Mouse (Mus musculus) erythroblast, embryonic 14.5 days (primary cell): ENCODE measurements around the gene Nab2. TPM values are rescaled to one million over a fixed set of nuclear protein-coding genes. Genes with fewer than 3 reads are reported as not detected.

Experiments used
- H3K27me3 ChIP-seq: 2 replicates; pipeline ENCODE4 v1.6.1; 2012; ENCODE audit warnings: inconsistent platforms; ENCODE audit not compliant: control insufficient read depth
- H3K36me3 ChIP-seq: 2 replicates; pipeline ENCODE4 v1.6.1; 2012; ENCODE audit warnings: mild to moderate bottlenecking, inconsistent platforms; ENCODE audit not compliant: control insufficient read depth
- H3K4me1 ChIP-seq: 2 replicates; pipeline ENCODE4 v1.6.1; 2012; ENCODE audit warnings: inconsistent platforms; ENCODE audit not compliant: control insufficient read depth
- H3K4me3 ChIP-seq: replicated peaks from 2 replicates; pipeline ENCODE3; 2012; ENCODE audit warnings: moderate library complexity, mild to moderate bottlenecking, inconsistent platforms
- H3K9me3 ChIP-seq: 2 replicates; pipeline ENCODE4 v1.6.1; 2012; ENCODE audit warnings: low read length, inconsistent platforms, mixed read lengths; ENCODE audit not compliant: control insufficient read depth
- GATA1 ChIP-seq: IDR thresholded peaks from 2 replicates; pipeline ENCODE4 v1.6.1; 2012; ENCODE audit warnings: low read length, inconsistent platforms, mixed read lengths
- TAL1 ChIP-seq: IDR thresholded peaks from 3 replicates; pipeline ENCODE4 v1.6.1; 2012; ENCODE audit warnings: low read length, inconsistent platforms, mixed read lengths
- polyA plus RNA-seq: library from polyadenylated mRNA; stranded (reverse); fragments of >175 nt; gene quantifications from 2 replicates; pipeline ENCODE4 v1.2.3, GENCODE M21; 2012

The Nab2 gene
- polyA plus RNA-seq, 1 experiment = 0.08 TPM

GRCm38 (mm10) chr10:127698966-127699365 is 30.6 kb upstream of the Nab2 start:
- no peaks in the 10 kb centered on the region for H3K9me3 ChIP-seq
- no peaks in the 10 kb centered on the region for H3K27me3 ChIP-seq
- H3K4me3 ChIP-seq = no peak overlapping the region
- TF ChIP-seq GATA1 (no peak), TAL1 (no peak)
- H3K36me3 ChIP-seq = peaks cover 61% of the 10 kb centered on the region
- H3K4me1 ChIP-seq = peaks cover 18% of the 10 kb centered on the region

DNA sequence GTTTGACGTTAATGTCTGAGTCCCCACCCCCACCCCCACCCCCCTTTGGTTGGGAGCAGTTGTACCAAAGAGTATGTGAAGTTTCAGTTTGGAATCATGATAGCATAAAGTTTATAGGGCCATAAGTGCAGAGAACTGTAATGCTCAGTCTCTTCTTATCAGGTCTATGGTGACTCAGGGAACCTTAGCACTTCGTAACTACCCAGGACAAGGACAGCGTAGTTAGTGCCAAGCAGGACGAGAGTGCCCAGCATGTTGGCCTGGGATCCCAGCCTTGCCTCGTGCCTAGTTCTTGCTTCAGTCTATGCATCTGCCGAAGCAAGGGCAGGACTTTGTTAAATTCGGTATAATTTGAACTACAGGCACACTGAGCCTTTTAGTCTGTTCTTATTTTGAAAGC is 27.4 kb upstream of the Nab2 start:
- H3K9me3 ChIP-seq = no peaks in the 10 kb centered on the region
- no peak for TF ChIP-seq TAL1
- TF ChIP-seq GATA1 = no peak
- no peak overlapping the region for H3K4me3 ChIP-seq
- H3K4me1 ChIP-seq = peaks cover 16% of the 10 kb centered on the region
- H3K36me3 ChIP-seq = peaks cover 88% of the 10 kb centered on the region
- no peaks in the 10 kb centered on the region for H3K27me3 ChIP-seq

- peaks cover 91% of the 10 kb centered on the region for H3K36me3 ChIP-seq
- H3K4me1 ChIP-seq = peaks cover 16% of the 10 kb centered on the region
- no peaks in the 10 kb centered on the region for H3K9me3 ChIP-seq
- no peak overlapping the region for H3K4me3 ChIP-seq
- TF ChIP-seq GATA1 (no peak), TAL1 (no peak)
- no peaks in the 10 kb centered on the region for H3K27me3 ChIP-seq
These were observed 26.3 kb upstream of the Nab2 start for GRCm38 (mm10) chr10:127694636-127695035.

DNA sequence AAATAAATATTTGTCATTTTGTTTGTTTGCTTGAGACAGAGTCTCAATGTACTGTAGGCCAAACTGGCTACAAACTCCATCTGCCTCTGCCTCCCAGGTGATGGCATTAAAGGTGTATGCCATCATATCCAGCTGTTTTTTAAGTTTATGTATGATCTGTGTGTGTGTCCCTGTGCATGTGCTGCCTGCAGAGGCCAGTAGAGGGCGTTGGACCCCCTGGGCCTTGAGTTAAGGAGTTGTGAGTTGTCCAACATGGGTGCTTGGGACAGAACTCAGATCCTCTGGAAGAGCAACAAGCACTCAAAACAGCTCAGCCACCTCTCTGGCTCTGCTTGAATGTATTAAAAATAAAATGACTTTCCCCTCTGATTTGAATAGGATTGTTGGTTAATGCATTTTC is 22.7 kb upstream of the Nab2 start:
- TF ChIP-seq TAL1 = no peak
- TF ChIP-seq GATA1 = no peak
- H3K27me3 ChIP-seq = no peaks in the 10 kb centered on the region
- H3K4me3 ChIP-seq = no peak overlapping the region
- no peaks in the 10 kb centered on the region for H3K9me3 ChIP-seq
- peaks cover 74% of the 10 kb centered on the region for H3K36me3 ChIP-seq
- H3K4me1 ChIP-seq = peaks cover 16% of the 10 kb centered on the region

DNA sequence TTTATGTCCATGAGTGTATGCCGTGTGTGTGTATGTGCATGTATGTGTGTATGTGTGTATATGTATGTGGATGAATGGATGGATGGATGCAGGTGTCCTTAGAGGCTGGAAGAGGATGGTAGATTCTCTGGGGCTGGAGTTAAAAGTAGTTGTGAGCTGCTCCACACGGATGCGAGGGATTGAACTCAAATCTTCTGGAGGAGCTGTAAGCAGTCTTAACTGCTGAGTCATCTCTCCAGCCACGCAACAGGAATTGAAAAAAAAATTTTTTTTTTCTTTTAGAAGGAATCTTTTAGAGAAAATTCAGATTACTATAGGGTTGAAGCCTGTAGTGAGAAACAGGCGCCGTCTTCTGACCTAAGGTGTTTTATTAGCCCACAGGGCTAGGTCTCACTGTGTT is 14.5 kb upstream of the Nab2 start:
- H3K4me3 ChIP-seq = no peak overlapping the region
- no peaks in the 10 kb centered on the region for H3K9me3 ChIP-seq
- H3K4me1 ChIP-seq = peaks cover 21% of the 10 kb centered on the region
- H3K36me3 ChIP-seq = peaks cover 24% of the 10 kb centered on the region
- TF ChIP-seq GATA1 = no peak
- TF ChIP-seq TAL1 = no peak
- H3K27me3 ChIP-seq = no peaks in the 10 kb centered on the region

DNA sequence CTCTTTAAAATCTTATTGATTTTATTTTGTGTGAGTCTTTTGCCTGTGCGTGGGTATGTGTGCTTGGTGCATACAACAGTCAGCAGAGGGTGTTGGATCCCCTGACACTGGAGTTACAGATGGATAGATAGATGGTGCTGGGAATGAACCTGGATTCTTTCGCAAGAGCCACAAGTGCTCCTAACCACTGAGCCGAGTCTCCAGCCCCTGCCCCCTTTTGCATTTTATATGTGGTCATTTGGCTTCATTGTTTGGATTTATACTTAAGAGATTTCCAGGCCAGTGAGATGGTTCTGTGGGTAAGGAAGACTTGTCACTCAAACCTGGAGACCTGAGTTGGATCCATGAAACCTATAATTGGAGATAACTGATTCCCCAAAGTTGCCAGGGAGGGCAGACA is 11.5 kb upstream of the Nab2 start:
- TF ChIP-seq GATA1 (no peak), TAL1 (no peak)
- H3K9me3 ChIP-seq = no peaks in the 10 kb centered on the region
- peaks cover 33% of the 10 kb centered on the region for H3K4me1 ChIP-seq
- H3K27me3 ChIP-seq = no peaks in the 10 kb centered on the region
- H3K36me3 ChIP-seq = peaks cover 20% of the 10 kb centered on the region
- no peak overlapping the region for H3K4me3 ChIP-seq

DNA sequence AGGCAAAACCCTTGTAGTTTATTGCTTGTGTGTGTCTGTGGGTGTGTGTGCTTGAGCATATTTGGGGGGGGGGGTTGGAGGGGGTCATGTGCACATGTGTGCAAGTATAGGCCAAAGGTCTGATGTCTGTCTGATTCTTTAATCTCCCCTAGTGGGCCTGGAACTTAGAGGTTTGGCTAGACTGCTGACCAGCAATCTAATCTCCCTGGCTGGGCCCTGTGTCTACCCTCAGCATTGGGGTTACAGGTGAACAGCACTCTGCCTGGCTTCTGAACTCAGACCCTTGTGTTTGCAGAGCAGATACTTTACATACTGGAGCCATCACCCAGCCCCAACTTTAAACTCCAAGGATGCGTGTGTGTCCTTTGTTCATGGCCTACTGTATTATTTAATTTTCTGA is 10.8 kb upstream of the Nab2 start:
- Histone ChIP-seq H3K4me3 (no peak overlapping the region), H3K27me3 (no peaks in the 10 kb centered on the region), H3K36me3 (peaks cover 20% of the 10 kb centered on the region), H3K9me3 (peaks cover 2% of the 10 kb centered on the region; the same call in 1 of the 2 replicates), H3K4me1 (peaks cover 34% of the 10 kb centered on the region)
- no peak for TF ChIP-seq TAL1
- no peak for TF ChIP-seq GATA1

DNA sequence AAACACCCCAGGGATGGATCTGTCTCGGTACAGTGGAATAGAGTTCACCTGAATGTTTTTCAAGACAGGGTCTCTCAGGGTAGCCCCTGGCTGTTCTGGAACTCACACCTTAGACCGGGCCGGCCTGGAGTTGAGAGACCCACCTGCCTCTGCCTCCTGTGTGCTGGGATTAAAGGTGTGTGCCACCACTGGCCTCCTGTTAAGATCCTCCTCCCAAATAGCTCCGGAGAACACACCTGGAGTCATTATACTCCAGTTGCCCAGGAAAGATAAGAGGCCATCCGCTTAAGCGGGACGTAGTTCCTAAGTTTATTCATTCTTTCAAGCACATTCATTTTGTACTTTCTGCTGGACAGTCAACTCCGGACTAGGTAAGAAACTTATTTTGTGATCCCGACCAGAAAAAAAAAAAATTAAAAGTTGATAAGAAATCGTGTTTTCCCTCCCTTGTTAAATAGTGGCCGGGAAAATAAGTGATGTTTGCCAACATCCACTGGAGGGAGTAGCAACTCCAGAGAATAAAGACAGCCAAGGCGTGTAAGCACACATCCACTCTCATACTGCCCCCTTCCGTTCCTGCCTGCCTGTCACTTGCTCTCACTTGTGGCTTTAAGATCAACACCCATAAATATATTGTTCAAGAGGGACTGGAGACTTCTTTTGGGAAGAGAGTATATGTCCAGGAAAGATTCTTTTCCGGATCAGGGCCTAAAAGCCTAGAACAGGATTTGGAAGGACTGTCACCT is 9.4 kb upstream of the Nab2 start:
- Histone ChIP-seq H3K27me3 (no peaks in the 10 kb centered on the region), H3K4me3 (peak overlapping the region; percentile 92), H3K36me3 (peaks cover 17% of the 10 kb centered on the region), H3K4me1 (peaks cover 35% of the 10 kb centered on the region), H3K9me3 (peaks cover 2% of the 10 kb centered on the region; the same call in 1 of the 2 replicates)
- TF ChIP-seq TAL1 (no peak), GATA1 (no peak)

GRCm38 (mm10) chr10:127676691-127677548 is 8.6 kb upstream of the Nab2 start:
- TF ChIP-seq GATA1 (no peak), TAL1 (no peak)
- H3K4me3 ChIP-seq = peak overlapping the region; percentile 92
- H3K27me3 ChIP-seq = no peaks in the 10 kb centered on the region
- peaks cover 2% of the 10 kb centered on the region; the same call in 1 of the 2 replicates for H3K9me3 ChIP-seq
- peaks cover 32% of the 10 kb centered on the region for H3K4me1 ChIP-seq
- H3K36me3 ChIP-seq = peaks cover 13% of the 10 kb centered on the region
